Mouse (Mus musculus): ENCODE data around the gene Dnajc16.

- TF ChIP-seq POLR2A (IDR thresholded peaks at IDR 0.05; ENCODE audit: control insufficient read depth in 1 of 2, insufficient read depth in 1 of 2, low read depth in 1 of 2, low read length in 2 of 2, poor library complexity in 1 of 2) (no peak), UBTF (IDR thresholded peaks at IDR 0.05; ENCODE audit: borderline replicate concordance, insufficient read depth, low read depth, low read length) (no peak)
Measured at GRCm38 (mm10) chr4:141711250-141711649, 79.5 kb downstream of the Dnajc16 start.

Measured in MEL (cell line).